Mouse (Mus musculus): ENCODE results near the gene Gm2000.

DNA sequence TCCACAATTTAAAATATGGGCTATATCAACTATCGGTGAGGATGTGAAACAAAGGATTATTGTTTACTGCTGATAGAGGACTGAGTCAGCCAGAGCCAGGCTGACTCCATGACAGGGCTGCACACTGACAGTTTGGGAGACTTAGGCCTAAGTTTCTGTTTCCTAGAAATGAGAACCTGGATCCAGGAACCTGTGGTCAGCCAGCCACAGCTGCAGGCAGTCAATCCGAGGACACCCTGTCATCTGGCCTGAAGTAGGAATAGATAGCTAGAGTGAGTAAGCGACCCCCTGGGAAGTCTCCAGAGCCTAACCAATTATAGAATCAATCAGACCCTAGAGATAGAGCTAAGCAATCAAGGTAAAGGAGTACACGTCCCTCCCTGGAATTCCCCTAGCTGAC is 21.4 kb upstream of the Gm2000 start:
- TF ChIP-seq POLR2A (IDR thresholded peaks at IDR 0.05; ENCODE audit: extremely low read depth, insufficient read depth, low read length) (no peak), CTCF (IDR thresholded peaks at IDR 0.05; ENCODE audit: extremely low read depth, insufficient read depth, low read length) (no peak)

All from cortical plate, adult 2 months (tissue).